Mouse (Mus musculus) heart, embryonic 13.5 days (tissue): ENCODE data around the gene Pitx2. TPM values are rescaled to one million over a fixed set of nuclear protein-coding genes. Genes with fewer than 3 reads are reported as not detected.

Experiments used
- ATAC-seq: fragments of 200-750 bp; cut with Nextera tagmentation; 2 replicates; pipeline ENCODE4 v1.8.0; 2017; ENCODE audit warnings: moderate TSS enrichment; ENCODE audit not compliant: insufficient number of reproducible peaks, low FRiP score, low TSS enrichment; ENCODE audit errors: extremely low read depth
- H3K27ac ChIP-seq: fragments of 300-500 bp; sonication (generic); replicated peaks from 2 replicates; pipeline ENCODE4 v1.5.1; 2015; ENCODE audit warnings: moderate library complexity, mild to moderate bottlenecking, inconsistent platforms
- H3K27me3 ChIP-seq: fragments of 300-500 bp; sonication (generic); replicated peaks from 2 replicates; pipeline ENCODE4 v1.6.1; 2015; ENCODE audit warnings: mild to moderate bottlenecking, inconsistent platforms
- H3K36me3 ChIP-seq: fragments of 300-500 bp; sonication (generic); 2 replicates; pipeline ENCODE4 v1.6.1; 2015; ENCODE audit warnings: mild to moderate bottlenecking, inconsistent platforms
- H3K4me1 ChIP-seq: fragments of 300-500 bp; sonication (generic); 2 replicates; pipeline ENCODE4 v1.6.1; 2015; ENCODE audit warnings: inconsistent platforms
- H3K4me2 ChIP-seq: fragments of 300-500 bp; sonication (generic); 2 replicates; pipeline ENCODE4 v1.6.1; 2015; ENCODE audit warnings: inconsistent platforms, mild to moderate bottlenecking, moderate library complexity
- H3K4me3 ChIP-seq: fragments of 300-500 bp; sonication (generic); 2 replicates; pipeline ENCODE4 v1.5.1; 2015; ENCODE audit warnings: moderate library complexity, mild to moderate bottlenecking, inconsistent platforms
- H3K9ac ChIP-seq: fragments of 300-500 bp; sonication (generic); 2 replicates; pipeline ENCODE4 v1.6.1; 2015; ENCODE audit warnings: inconsistent platforms, mild to moderate bottlenecking, moderate library complexity
- H3K9me3 ChIP-seq: fragments of 300-500 bp; sonication (generic); 2 replicates; pipeline ENCODE4 v1.6.1; 2016; ENCODE audit warnings: inconsistent platforms
- WGBS: fragments of 180-500 bp; shearing (Covaris S2); methylation state at CpG from one replicate; pipeline ENCODE4 v1.1.7; 2015; ENCODE audit warnings: mixed read lengths; 5-methylcytosine and 5-hydroxymethylcytosine counted together
- polyA plus RNA-seq: library from polyadenylated mRNA; unstranded; fragments of >200 nt; fragmentation: Nextera tagmentation; extraction: Ambion mirVana; gene quantifications from 2 replicates; pipeline ENCODE4 v1.2.1, GENCODE M21; 2015

The Pitx2 gene
- polyA plus RNA-seq, 1 experiment from 2014 or later = 29.2 TPM

GRCm38 (mm10) chr3:129227331-129227730, 27.7 kb downstream of the Pitx2 start:
- no peaks in the 10 kb centered on the region for H3K36me3 ChIP-seq
- peak overlapping the region; percentile 56 for H3K4me2 ChIP-seq
- H3K27me3 ChIP-seq = peaks cover 69% of the 10 kb centered on the region
- peaks cover 33% of the 10 kb centered on the region for H3K4me1 ChIP-seq
- ATAC-seq = no peak
- no peaks in the 10 kb centered on the region for H3K9me3 ChIP-seq
- H3K27ac ChIP-seq = no peak overlapping the region
- peak overlapping the region; percentile 15; the same call in 1 of the 2 replicates for H3K9ac ChIP-seq
- peak overlapping the region; percentile 27 for H3K4me3 ChIP-seq
- 15% methylated on average over 5 of the region's 5 CpGs for WGBS

- Histone ChIP-seq H3K27me3 (peaks cover 7% of the 10 kb centered on the region; the same call in 1 of the 2 replicates), H3K36me3 (no peaks in the 10 kb centered on the region), H3K9ac (no peak overlapping the region), H3K9me3 (no peaks in the 10 kb centered on the region), H3K27ac (no peak overlapping the region), H3K4me1 (no peaks in the 10 kb centered on the region), H3K4me2 (no peak overlapping the region), H3K4me3 (no peak overlapping the region)
- no peak for ATAC-seq
- 73% methylated on average over 1 of the region's 1 CpGs for WGBS
Observed at GRCm38 (mm10) chr3:129238010-129238409, 38.3 kb downstream of the Pitx2 start.

- Histone ChIP-seq H3K9ac (no peak overlapping the region), H3K4me1 (no peaks in the 10 kb centered on the region), H3K36me3 (no peaks in the 10 kb centered on the region), H3K9me3 (no peaks in the 10 kb centered on the region), H3K4me2 (no peak overlapping the region), H3K4me3 (no peak overlapping the region), H3K27me3 (peaks cover 7% of the 10 kb centered on the region; the same call in 1 of the 2 replicates), H3K27ac (no peak overlapping the region)
- WGBS = 39% methylated on average over 13 of the region's 13 CpGs
- ATAC-seq = no peak
Observed at GRCm38 (mm10) chr3:129238664-129239258, 39.1 kb downstream of the Pitx2 start.

- WGBS = 75% methylated on average over 9 of the region's 9 CpGs
- ATAC-seq = no peak
- Histone ChIP-seq H3K27me3 (0 out of 2 replicates have a peak, but pooled peaks cover under 1% of the 10 kb centered on the region), H3K27ac (no peak overlapping the region), H3K4me1 (no peaks in the 10 kb centered on the region), H3K4me2 (no peak overlapping the region), H3K9me3 (no peaks in the 10 kb centered on the region), H3K36me3 (no peaks in the 10 kb centered on the region), H3K4me3 (no peak overlapping the region), H3K9ac (no peak overlapping the region)
Observed at GRCm38 (mm10) chr3:129250997-129251396, 51.3 kb downstream of the Pitx2 start.

GRCm38 (mm10) chr3:129254246-129254645, 54.6 kb downstream of the Pitx2 start:
- H3K4me1 ChIP-seq = no peaks in the 10 kb centered on the region
- no peak overlapping the region; the same call in 1 of the 2 replicates for H3K4me2 ChIP-seq
- WGBS = 46% methylated on average over 10 of the region's 10 CpGs
- no peak for ATAC-seq
- H3K9me3 ChIP-seq = no peaks in the 10 kb centered on the region
- no peak overlapping the region for H3K27ac ChIP-seq
- H3K4me3 ChIP-seq = no peak overlapping the region
- H3K27me3 ChIP-seq = 0 out of 2 replicates have a peak, but pooled peaks cover 5% of the 10 kb centered on the region
- no peak overlapping the region for H3K9ac ChIP-seq
- no peaks in the 10 kb centered on the region for H3K36me3 ChIP-seq

- Histone ChIP-seq H3K27me3 (0 out of 2 replicates have a peak, but pooled peaks cover 5% of the 10 kb centered on the region), H3K4me1 (no peaks in the 10 kb centered on the region), H3K9ac (peak overlapping the region; percentile 56), H3K27ac (no peak overlapping the region), H3K4me3 (peak overlapping the region; percentile 45), H3K9me3 (no peaks in the 10 kb centered on the region), H3K4me2 (peak overlapping the region; percentile 66), H3K36me3 (no peaks in the 10 kb centered on the region)
- ATAC-seq = no peak
- 44% methylated on average over 19 of the region's 19 CpGs for WGBS
Observed at GRCm38 (mm10) chr3:129256283-129256682, 56.6 kb downstream of the Pitx2 start.

- H3K36me3 ChIP-seq = no peaks in the 10 kb centered on the region
- H3K27me3 ChIP-seq = 0 out of 2 replicates have a peak, but pooled peaks cover 5% of the 10 kb centered on the region
- no peak for ATAC-seq
- 0 out of 2 replicates have a peak overlapping the region, but pooled peaks have one; percentile 56 for H3K9ac ChIP-seq
- H3K9me3 ChIP-seq = no peaks in the 10 kb centered on the region
- H3K4me1 ChIP-seq = no peaks in the 10 kb centered on the region
- no peak overlapping the region for H3K27ac ChIP-seq
- peak overlapping the region; percentile 45 for H3K4me3 ChIP-seq
- H3K4me2 ChIP-seq = peak overlapping the region; percentile 66
- 54% methylated on average over 8 of the region's 8 CpGs for WGBS
Observed at GRCm38 (mm10) chr3:129256766-129257165, 57.1 kb downstream of the Pitx2 start.

GRCm38 (mm10) chr3:129258497-129258896, 58.8 kb downstream of the Pitx2 start:
- Histone ChIP-seq H3K9ac (no peak overlapping the region), H3K27me3 (0 out of 2 replicates have a peak, but pooled peaks cover 5% of the 10 kb centered on the region), H3K4me2 (no peak overlapping the region), H3K36me3 (no peaks in the 10 kb centered on the region), H3K27ac (no peak overlapping the region), H3K4me3 (no peak overlapping the region), H3K9me3 (no peaks in the 10 kb centered on the region), H3K4me1 (no peaks in the 10 kb centered on the region)
- no peak for ATAC-seq
- 71% methylated on average over 5 of the region's 5 CpGs for WGBS

Other genes with a start within 250 kb of the Pitx2 start
- gene Enpep, start 132.8 kb downstream of the Pitx2 start, polyA plus RNA-seq = 14.9 and 17.7 TPM in 2 replicates